Mouse (Mus musculus) activated CD4-positive, CD25-positive, alpha-beta regulatory T cell, adult 4 months (primary cell): ENCODE measurements around the gene Tmem131l. TPM values are rescaled to one million over a fixed set of nuclear protein-coding genes. Genes with fewer than 3 reads are reported as not detected.
A peak's percentile ranks its signal among the peaks of the same experiment; 100 is the strongest.
"Not testable (repeated sequence)": the region's sequence is repeated elsewhere in the genome, so short reads cannot be mapped to it uniquely, and the experiment has no call there.

ENCODE experiments used
- ATAC-seq: one replicate; pipeline ENCODE4 v1.8.0; 2017
- polyA plus RNA-seq, 2 experiments: library from polyadenylated mRNA; unstranded; fragments of 100-300 nt; shearing (Covaris generic); gene quantifications; one replicate each; pipeline ENCODE4 v1.2.1; 2017

Gene Tmem131l
- polyA plus RNA-seq, 2 experiments from 2014 or later = 28.5 to 36.1 TPM

GRCm38 (mm10) chr3:83904176-83904958 is 135.6 kb downstream of the Tmem131l start:
- no peak for ATAC-seq

DNA sequence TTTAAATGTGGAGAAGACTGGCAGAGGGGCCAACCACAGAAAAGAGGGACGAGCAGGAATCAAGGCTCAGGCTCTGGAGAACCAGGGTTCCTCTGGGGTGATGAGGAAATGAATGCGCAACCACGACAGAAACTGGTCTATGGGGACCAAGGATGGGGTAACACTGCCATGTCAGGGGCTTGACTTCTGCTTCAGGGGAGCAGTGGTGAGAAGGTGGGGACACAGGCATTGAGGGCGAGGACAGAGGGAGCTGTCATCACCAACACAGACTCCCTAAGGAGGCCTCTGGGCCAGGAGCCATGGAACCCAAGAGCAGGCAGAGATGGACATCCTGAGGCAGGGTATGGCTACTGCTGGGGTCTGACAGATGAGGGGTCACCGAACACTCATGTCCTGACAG is 137.0 kb downstream of the Tmem131l start:
- ATAC-seq = no peak

GRCm38 (mm10) chr3:83902459-83902858 is 137.5 kb downstream of the Tmem131l start:
- no peak for ATAC-seq

- no peak for ATAC-seq
Observed at GRCm38 (mm10) chr3:83900756-83901373, 139.1 kb downstream of the Tmem131l start.

GRCm38 (mm10) chr3:83899556-83899955 is 140.4 kb downstream of the Tmem131l start:
- peak; percentile 36 for ATAC-seq

DNA sequence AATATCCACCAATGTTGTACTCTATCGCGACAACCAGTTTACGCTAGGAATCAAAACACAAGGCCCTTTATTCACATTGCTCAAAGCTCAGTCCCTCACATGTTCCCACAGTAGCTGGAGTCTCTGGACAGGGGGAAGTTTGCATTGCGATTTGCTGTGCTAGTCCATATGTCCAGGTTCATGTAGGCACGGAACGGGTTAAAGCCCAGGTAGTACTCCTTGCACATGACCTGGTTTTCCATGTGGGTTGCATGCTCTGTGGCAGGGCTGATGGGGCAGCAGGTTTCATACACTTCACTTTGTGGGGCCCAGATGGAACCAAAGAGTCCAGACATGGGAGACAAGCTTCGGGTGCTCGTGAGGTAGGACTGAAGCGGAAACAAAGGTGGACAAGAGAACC is 141.7 kb downstream of the Tmem131l start:
- no peak for ATAC-seq

DNA sequence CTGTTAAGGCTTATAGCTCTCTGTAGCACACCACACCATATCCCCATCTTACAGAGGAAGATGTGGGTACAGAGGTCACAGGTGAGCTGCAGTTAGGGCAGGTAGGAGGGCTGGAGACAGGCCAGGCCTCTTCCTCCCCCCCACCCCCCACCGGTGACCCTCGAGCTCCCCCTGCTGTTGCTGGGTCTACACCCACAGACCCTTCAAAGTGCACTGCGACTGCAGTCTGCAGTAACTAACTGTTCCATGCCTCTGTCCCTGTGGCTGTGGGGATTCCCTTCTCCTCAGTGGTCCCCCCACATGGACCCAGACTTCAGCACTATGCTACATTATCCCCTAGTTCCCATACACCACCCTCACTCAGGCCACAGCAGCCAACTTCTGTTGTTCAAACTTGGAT is 144.2 kb downstream of the Tmem131l start:
- ATAC-seq = no peak

GRCm38 (mm10) chr3:83895111-83895510 is 144.9 kb downstream of the Tmem131l start:
- no peak for ATAC-seq

DNA sequence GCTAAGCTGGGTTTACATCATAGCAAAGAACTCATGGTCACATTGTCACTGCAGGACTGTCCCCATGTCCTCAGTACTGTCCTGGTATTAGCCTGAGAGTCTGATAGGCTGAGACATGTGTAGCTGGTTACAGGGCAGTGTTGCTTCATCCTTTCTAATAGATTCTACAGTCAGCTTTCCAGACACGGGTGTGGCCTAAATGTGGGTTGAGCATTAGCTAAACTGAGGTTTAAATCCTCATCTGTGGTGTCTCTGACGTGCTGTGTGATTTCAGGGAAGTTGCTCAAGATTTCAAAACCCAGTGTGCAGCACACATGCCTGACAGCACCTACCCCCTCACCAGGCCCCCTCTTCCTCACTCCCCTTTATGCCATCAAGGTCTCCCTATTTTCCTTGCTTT is 154.8 kb downstream of the Tmem131l start:
- ATAC-seq = no peak

GRCm38 (mm10) chr3:83879261-83880050 is 160.5 kb downstream of the Tmem131l start:
- ATAC-seq = not testable (repeated sequence)

- ATAC-seq = no peak
Observed at GRCm38 (mm10) chr3:83878801-83879200, 161.2 kb downstream of the Tmem131l start.

GRCm38 (mm10) chr3:83876299-83876698 is 163.7 kb downstream of the Tmem131l start:
- no peak for ATAC-seq

DNA sequence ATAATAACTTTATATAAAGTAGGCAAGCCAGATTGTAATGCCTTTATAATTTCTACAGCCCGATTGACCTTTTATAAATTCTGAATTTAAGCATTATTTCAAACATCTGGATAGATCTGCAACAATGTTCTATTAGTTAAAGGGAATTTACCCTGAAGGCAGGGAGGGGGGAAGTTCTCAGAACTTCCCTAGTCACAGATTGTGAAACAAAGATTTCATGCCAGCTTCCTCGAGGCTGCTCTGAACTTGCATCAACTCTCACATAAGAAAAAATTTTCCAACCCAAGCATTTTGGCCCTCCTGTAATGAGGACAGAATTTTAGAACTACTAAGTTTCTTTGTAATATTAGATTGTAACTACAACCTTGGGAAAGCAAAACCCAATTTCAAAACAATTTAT is 164.9 kb downstream of the Tmem131l start:
- ATAC-seq = not testable (repeated sequence)

GRCm38 (mm10) chr3:83872853-83873252 is 167.1 kb downstream of the Tmem131l start:
- ATAC-seq = not testable (repeated sequence)

DNA sequence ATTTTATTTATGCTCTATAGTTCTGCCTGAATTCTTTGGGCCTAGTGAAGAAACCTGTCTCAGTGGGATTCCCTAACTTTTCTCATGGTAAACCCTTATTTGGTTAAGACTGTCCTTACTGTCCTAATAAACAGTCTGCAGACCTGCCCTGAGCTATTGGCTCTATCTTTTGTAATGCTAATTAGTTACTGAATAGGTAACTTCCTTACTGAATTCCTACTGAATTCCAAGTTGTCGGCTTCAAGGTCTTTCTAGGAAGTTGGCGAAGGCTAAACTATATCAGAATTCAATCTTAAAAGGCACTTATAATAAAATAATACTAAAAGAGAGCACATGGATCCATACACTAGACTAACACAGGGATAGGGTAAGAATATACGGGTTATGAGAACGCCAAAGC is 168.0 kb downstream of the Tmem131l start:
- not testable (repeated sequence) for ATAC-seq

DNA sequence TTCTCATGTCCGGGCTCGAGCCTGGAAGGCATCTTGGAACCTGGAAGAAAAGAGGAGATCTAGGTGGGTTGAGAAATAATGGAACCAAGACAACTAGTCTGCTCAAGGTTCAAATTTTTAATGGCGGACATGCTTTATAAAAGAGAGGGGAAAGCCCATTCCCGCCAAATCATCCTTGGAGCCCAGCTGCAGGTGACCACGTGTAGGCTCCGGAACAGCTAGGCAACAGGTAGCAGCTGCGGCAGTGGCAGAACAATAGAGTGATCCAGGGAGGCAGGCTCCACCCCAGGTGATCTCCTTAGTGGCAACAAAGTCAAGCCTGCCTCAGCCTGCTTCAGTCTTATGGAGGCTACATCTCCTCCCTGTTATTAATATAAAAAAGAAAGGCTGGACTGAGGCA is 168.4 kb downstream of the Tmem131l start:
- ATAC-seq = not testable (repeated sequence)

- ATAC-seq = no peak
Observed at GRCm38 (mm10) chr3:83869776-83870175, 170.2 kb downstream of the Tmem131l start.

DNA sequence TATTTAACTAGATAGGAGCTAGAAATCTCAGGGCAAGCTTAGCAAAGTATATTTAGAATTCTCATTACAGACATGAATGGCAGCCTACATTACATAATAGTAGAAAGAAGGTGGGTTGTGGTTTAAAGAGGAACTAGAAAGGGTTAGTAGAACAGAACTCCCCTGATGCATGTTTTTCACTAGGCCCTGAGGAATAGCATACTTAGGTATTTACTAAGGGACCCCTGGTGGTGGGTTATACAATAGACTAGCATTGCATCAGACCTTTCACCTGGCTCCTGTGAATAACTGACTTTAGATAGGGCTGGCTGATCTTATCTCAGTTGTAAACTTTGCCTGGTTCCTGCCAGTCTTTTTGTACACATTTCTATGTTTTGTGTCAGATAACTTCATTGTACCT is 172.9 kb downstream of the Tmem131l start:
- ATAC-seq = not testable (repeated sequence)

DNA sequence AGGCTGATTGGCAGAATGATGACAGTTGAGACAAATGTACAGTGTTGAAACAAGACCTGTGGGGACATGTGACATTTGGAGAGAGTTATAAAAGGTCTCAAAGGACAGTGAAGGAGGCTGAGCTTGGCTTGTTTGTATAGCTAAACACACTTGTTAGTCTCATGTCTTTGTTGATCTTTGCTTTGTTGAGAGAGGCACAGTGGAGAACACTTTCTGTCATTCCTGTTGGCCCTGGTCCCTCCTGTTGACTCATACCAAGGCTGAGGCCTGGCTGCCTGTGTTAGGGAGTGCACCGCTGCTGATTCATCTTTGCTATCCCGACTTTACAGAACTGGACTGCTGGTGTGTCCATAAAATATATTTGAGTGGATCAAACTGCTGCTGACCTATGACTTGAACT is 174.8 kb downstream of the Tmem131l start:
- ATAC-seq = no peak

GRCm38 (mm10) chr3:83864064-83864548 is 175.9 kb downstream of the Tmem131l start:
- no peak for ATAC-seq

GRCm38 (mm10) chr3:83862956-83863355 is 177.0 kb downstream of the Tmem131l start:
- peak; percentile 95 for ATAC-seq

GRCm38 (mm10) chr3:83859595-83859994 is 180.4 kb downstream of the Tmem131l start:
- no peak for ATAC-seq

- ATAC-seq = no peak
Observed at GRCm38 (mm10) chr3:83859071-83859470, 180.9 kb downstream of the Tmem131l start.
